Mouse (Mus musculus): Measurements from ENCODE around the gene Usp33. TPM values are rescaled to one million over a fixed set of nuclear protein-coding genes. Genes with fewer than 3 reads are reported as not detected.

The Usp33 gene
- 129 TPM for polyA plus RNA-seq (2014; fragmentation: Illumina TruSeq; extraction: RNeasy Lipid Tissue Mini Kit (QIAGEN cat#74804))

GRCm38 (mm10) chr3:152345732-152346632 lies at the start of gene Usp33:
TSS of gene Usp33 (plus strand) at chr3:152346478.

DNA sequence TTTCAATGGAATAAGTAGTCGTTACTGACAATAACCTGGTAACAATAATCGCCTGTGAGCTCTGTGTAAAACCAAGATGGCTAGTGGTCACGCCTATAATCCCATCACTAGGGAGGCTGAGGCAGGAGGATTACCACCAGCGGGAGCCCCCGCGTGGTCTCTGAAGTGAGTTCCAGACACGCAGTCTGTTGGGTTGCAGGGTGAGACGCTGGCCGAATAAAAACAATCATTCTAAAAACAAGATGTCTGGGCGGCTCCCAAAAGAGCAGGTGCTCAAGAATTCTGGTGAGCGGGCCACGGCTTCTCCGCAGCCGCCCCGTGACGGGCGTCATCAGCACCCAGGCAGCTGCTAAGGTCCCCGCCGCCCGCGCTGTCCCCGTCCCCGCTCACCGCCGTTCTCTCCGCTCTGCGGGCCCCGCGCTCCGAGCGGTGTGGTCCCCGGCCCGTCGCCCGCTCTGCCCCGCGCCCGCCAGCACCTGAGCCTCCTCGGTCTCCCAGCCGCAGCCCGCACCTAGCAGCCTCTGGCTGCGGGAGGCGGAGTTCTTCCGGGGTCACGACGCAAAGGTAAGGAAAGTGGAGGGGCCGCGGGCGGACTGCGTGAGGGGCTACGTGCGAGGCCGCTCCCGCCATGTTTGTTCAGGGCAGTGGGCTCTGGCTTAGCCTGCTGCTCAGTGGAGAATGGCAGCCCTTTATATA lies 6.3 kb upstream of the Usp33 start, which contains the start of gene Miga1:
Gene Miga1, minus strand, starts transcription at position 546 of the 696 bp plus-strand sequence.

DNA sequence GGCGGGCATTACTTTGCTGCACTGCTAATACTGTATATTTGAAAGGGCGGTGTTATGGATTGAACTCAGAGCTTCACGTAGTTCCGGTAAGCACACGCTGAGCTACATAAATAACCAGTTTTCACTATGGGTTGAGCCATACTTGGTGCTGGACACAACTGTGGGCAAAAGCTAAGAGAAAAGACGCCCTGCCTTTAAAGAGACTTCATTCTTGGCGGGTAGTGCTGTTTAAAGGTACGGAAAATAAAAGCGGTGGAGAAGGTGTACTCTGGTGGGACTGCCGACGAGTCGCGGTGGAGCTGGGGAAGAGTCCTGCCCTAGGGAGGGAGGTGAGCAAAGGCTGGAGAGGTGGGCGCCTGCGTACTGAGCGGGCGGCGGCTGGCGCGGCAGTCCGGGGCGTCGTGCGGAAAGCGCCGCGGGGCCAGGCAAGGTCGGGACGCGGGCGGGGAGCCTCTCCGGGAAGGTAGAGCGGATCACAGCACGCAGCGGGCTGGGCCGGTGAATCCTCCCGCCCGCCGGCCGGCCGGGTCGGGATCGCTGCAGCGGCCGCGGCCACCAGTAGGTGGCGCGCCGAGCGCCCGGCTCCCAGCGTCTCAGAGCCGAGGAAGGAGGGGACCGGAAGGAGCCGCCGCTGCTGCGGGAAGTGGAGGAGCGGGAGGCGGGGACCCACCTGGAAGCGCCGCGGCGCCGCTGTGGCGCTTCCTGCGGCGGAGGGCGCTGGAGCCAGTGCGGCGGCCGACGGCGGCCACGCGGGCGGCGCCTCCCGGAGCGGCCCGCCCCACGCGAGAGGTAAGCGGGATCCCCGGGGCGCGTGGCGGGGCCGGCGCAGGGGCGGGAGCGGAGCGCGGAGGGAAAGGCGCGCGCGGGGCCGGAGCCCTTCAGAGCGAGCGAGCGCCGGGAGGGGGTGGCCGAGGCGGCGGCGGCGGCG lies 49.3 kb downstream of the Usp33 start, which contains the start of gene Zzz3:
Gene Zzz3, plus strand, starts transcription at position 124 of the 928 bp plus-strand sequence.

Other genes starting within 250 kb of the Usp33 start
- 4.9 TPM for gene Gipc2, start 180.2 kb upstream of the Usp33 start, polyA plus RNA-seq (2014; fragmentation: Illumina TruSeq; extraction: RNeasy Lipid Tissue Mini Kit (QIAGEN cat#74804))
- gene Dnajb4, start 136.2 kb upstream of the Usp33 start, polyA plus RNA-seq (2014; fragmentation: Illumina TruSeq; extraction: RNeasy Lipid Tissue Mini Kit (QIAGEN cat#74804)) = 194 TPM
- gene Fubp1, start 136.1 kb upstream of the Usp33 start, polyA plus RNA-seq (2014; fragmentation: Illumina TruSeq; extraction: RNeasy Lipid Tissue Mini Kit (QIAGEN cat#74804)) = 262 TPM
- 309 TPM for gene Nexn, start 80.1 kb upstream of the Usp33 start, polyA plus RNA-seq (2014; fragmentation: Illumina TruSeq; extraction: RNeasy Lipid Tissue Mini Kit (QIAGEN cat#74804))
- 36.9 TPM for gene Miga1, start 6.1 kb upstream of the Usp33 start, polyA plus RNA-seq (2014; fragmentation: Illumina TruSeq; extraction: RNeasy Lipid Tissue Mini Kit (QIAGEN cat#74804))
- 96.5 TPM for gene Zzz3, start 49.0 kb downstream of the Usp33 start, polyA plus RNA-seq (2014; fragmentation: Illumina TruSeq; extraction: RNeasy Lipid Tissue Mini Kit (QIAGEN cat#74804))

Data from ovary, adult 10 weeks (tissue).